Mouse (Mus musculus) hindbrain, postnatal 0 days (tissue): ENCODE data around the gene Tmem238. TPM values are rescaled to one million over a fixed set of nuclear protein-coding genes. Genes with fewer than 3 reads are reported as not detected.
A peak's percentile ranks its signal among the peaks of the same experiment; 100 is the strongest.

Experiments used
- ATAC-seq: fragments of 200-750 bp; cut with Nextera tagmentation; 2 replicates; pipeline ENCODE4 v1.8.0; 2017; ENCODE audit warnings: mild to moderate bottlenecking, moderate TSS enrichment, moderate library complexity
- DNase-seq: peaks from one replicate; pipeline ENCODE4 v3.0.0-alpha.2; 2015; ENCODE audit warnings: low spot score
- H3K27ac ChIP-seq: fragments of 300-500 bp; sonication (generic); 2 replicates; pipeline ENCODE4 v1.5.1; 2014; ENCODE audit warnings: mild to moderate bottlenecking
- H3K27me3 ChIP-seq: fragments of 300-500 bp; sonication (generic); 2 replicates; pipeline ENCODE4 v1.6.1; 2014; ENCODE audit warnings: low read length, mixed read lengths; ENCODE audit not compliant: insufficient read depth
- H3K36me3 ChIP-seq: fragments of 300-500 bp; sonication (generic); 2 replicates; pipeline ENCODE4 v1.6.1; 2014; ENCODE audit warnings: low read length, mixed read lengths; ENCODE audit not compliant: insufficient read depth
- H3K4me1 ChIP-seq: fragments of 300-500 bp; sonication (generic); 2 replicates; pipeline ENCODE4 v1.6.1; 2014; ENCODE audit warnings: antibody characterized with exemption, low read length, mixed read lengths; ENCODE audit not compliant: insufficient read depth
- H3K4me2 ChIP-seq: fragments of 300-500 bp; sonication (generic); 2 replicates; pipeline ENCODE4 v1.6.1; 2014; ENCODE audit warnings: low read depth, mild to moderate bottlenecking, low read length, moderate library complexity, mixed read lengths
- H3K4me3 ChIP-seq: fragments of 300-500 bp; sonication (generic); 2 replicates; pipeline ENCODE4 v1.5.1; 2014; ENCODE audit warnings: low read length
- H3K9ac ChIP-seq: fragments of 300-500 bp; sonication (generic); replicated peaks from 2 replicates; pipeline ENCODE4 v1.6.1; 2014; ENCODE audit warnings: mild to moderate bottlenecking, low read length, moderate library complexity, mixed read lengths
- H3K9me3 ChIP-seq: fragments of 300-500 bp; sonication (generic); 2 replicates; pipeline ENCODE4 v1.6.1; 2016; ENCODE audit warnings: low read length, mixed read lengths
- CTCF ChIP-seq: IDR thresholded peaks from 2 replicates; pipeline ENCODE4 v1.5.1; 2016; ENCODE audit warnings: antibody characterized with exemption, control low read depth, low read depth
- WGBS: fragments of 180-500 bp; shearing (Covaris S2); extraction: QIAGEN DNeasy Blood & Tissue Kit; methylation state at CpG from one replicate; pipeline ENCODE4 v1.1.7; 2014; 5-methylcytosine and 5-hydroxymethylcytosine counted together
- polyA plus RNA-seq: library from polyadenylated mRNA; unstranded; fragments of >200 nt; fragmentation: Nextera tagmentation; extraction: Ambion mirVana; gene quantifications from 2 replicates; pipeline ENCODE4 v1.2.1, GENCODE M21; 2015
- total RNA-seq: library from RNA; depleted of rRNA; stranded (reverse); fragments of >200 nt; gene quantifications from 2 replicates; pipeline ENCODE4 v1.2.3, GENCODE M21; 2014

The Tmem238 gene
- total and polyA plus RNA-seq, 2 experiments from 2014 or later, result 13.7 to 18.2 TPM

GRCm38 (mm10) chr7:4777851-4778637 lies 11.4 kb downstream of the Tmem238 start:
- H3K27me3 ChIP-seq, result peaks cover 34% of the 10 kb centered on the region
- H3K36me3 ChIP-seq, result no peaks in the 10 kb centered on the region
- no peak for DNase-seq
- no peak overlapping the region for H3K9ac ChIP-seq
- H3K9me3 ChIP-seq, result no peaks in the 10 kb centered on the region
- H3K27ac ChIP-seq, result no peak overlapping the region
- H3K4me1 ChIP-seq, result 0 out of 2 replicates have a peak, but pooled peaks cover 3% of the 10 kb centered on the region
- no peak overlapping the region for H3K4me2 ChIP-seq
- 5% methylated on average over 19 of the region's 20 CpGs for WGBS
- TF ChIP-seq CTCF, result no peak
- no peak for ATAC-seq
- no peak overlapping the region for H3K4me3 ChIP-seq

- Histone ChIP-seq H3K27me3 (peaks cover 34% of the 10 kb centered on the region), H3K4me1 (0 out of 2 replicates have a peak, but pooled peaks cover 3% of the 10 kb centered on the region), H3K27ac (no peak overlapping the region), H3K4me2 (peak overlapping the region; percentile 52), H3K4me3 (peak overlapping the region; percentile 33), H3K36me3 (no peaks in the 10 kb centered on the region), H3K9me3 (no peaks in the 10 kb centered on the region), H3K9ac (peak overlapping the region; percentile 33; the same call in 1 of the 2 replicates)
- ATAC-seq (peak; percentile 75), DNase-seq (peak; percentile 67)
- WGBS, result 1% methylated on average over 39 of the region's 56 CpGs
- no peak for TF ChIP-seq CTCF
Observed at GRCm38 (mm10) chr7:4776861-4777830, 12.3 kb downstream of the Tmem238 start.

GRCm38 (mm10) chr7:4776131-4776530 lies 13.3 kb downstream of the Tmem238 start:
- DNase-seq, result no peak
- H3K27me3 ChIP-seq, result peaks cover 34% of the 10 kb centered on the region
- H3K4me1 ChIP-seq, result 0 out of 2 replicates have a peak, but pooled peaks cover 3% of the 10 kb centered on the region
- H3K36me3 ChIP-seq, result no peaks in the 10 kb centered on the region
- WGBS, result 55% methylated on average over 10 of the region's 10 CpGs
- H3K4me2 ChIP-seq, result no peak overlapping the region
- H3K9ac ChIP-seq, result no peak overlapping the region
- no peak overlapping the region for H3K27ac ChIP-seq
- no peak overlapping the region for H3K4me3 ChIP-seq
- H3K9me3 ChIP-seq, result no peaks in the 10 kb centered on the region
- no peak for ATAC-seq
- no peak for TF ChIP-seq CTCF

GRCm38 (mm10) chr7:4771202-4771601 lies 18.3 kb downstream of the Tmem238 start, which contains the start of gene Fam71e2:
Gene Fam71e2 (minus strand): TSS chr7:4771302.
- H3K36me3 ChIP-seq, result no peaks in the 10 kb centered on the region
- 79% methylated on average over 3 of the region's 5 CpGs for WGBS
- ATAC-seq (no peak), DNase-seq (no peak)
- no peak within 1 kb of the TSS for H3K27ac ChIP-seq
- H3K4me2 ChIP-seq, result no peak within 1 kb of the TSS
- no peak within 1 kb of the TSS for H3K4me3 ChIP-seq
- peaks cover 12% of the 10 kb centered on the region for H3K27me3 ChIP-seq
- H3K9ac ChIP-seq, result no peak within 1 kb of the TSS
- H3K4me1 ChIP-seq, result no peaks in the 10 kb centered on the region
- H3K9me3 ChIP-seq, result no peaks in the 10 kb centered on the region
- no peak for TF ChIP-seq CTCF

GRCm38 (mm10) chr7:4764946-4765710 lies 24.3 kb downstream of the Tmem238 start:
- no peaks in the 10 kb centered on the region for H3K9me3 ChIP-seq
- no peak overlapping the region for H3K9ac ChIP-seq
- no peak for TF ChIP-seq CTCF
- no peak for DNase-seq
- no peak for ATAC-seq
- no peak overlapping the region for H3K4me3 ChIP-seq
- WGBS, result 21% methylated on average over 4 of the region's 4 CpGs
- no peak overlapping the region for H3K4me2 ChIP-seq
- H3K36me3 ChIP-seq, result no peaks in the 10 kb centered on the region
- no peak overlapping the region for H3K27ac ChIP-seq
- no peaks in the 10 kb centered on the region for H3K27me3 ChIP-seq
- no peaks in the 10 kb centered on the region for H3K4me1 ChIP-seq

- Histone ChIP-seq H3K9ac (no peak overlapping the region), H3K4me3 (no peak overlapping the region), H3K27ac (no peak overlapping the region), H3K36me3 (no peaks in the 10 kb centered on the region), H3K4me2 (no peak overlapping the region), H3K4me1 (no peaks in the 10 kb centered on the region), H3K27me3 (no peaks in the 10 kb centered on the region), H3K9me3 (no peaks in the 10 kb centered on the region)
- no peak for DNase-seq
- TF ChIP-seq CTCF, result no peak
- ATAC-seq, result no peak
- WGBS, result 57% methylated on average over 1 of the region's 1 CpGs
Observed at GRCm38 (mm10) chr7:4759670-4760069, 29.8 kb downstream of the Tmem238 start.
